Mouse (Mus musculus): ENCODE data around the gene Lysmd4.

DNA sequence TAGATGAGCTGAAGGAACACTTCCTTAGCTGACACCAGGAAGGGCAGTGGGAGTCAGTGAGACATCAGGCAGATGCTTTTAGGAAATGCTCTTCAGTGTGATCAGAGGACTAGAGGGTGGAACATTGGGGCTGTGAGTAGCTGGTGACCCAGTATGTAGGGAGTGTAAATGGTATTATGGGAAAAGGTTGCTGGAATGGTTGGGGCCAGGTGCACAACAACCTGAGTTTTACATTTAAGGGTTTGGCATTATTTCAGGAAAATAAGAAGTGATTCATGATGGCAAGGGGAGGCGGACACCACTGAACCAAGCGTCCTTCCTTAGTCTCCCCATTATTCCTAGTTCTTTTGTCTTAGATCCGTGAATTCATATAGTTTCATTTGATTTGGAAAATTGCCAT, 7.4 kb downstream of the Lysmd4 start:
- TF ChIP-seq CTCF (IDR thresholded peaks at IDR 0.05; ENCODE audit: borderline replicate concordance, insufficient read depth, low read length) = no peak
- no peak for TF ChIP-seq POLR2A (IDR thresholded peaks at IDR 0.05; ENCODE audit: low read depth, low read length)

All from embryonic fibroblast, embryonic 13.5 days (primary cell).